Mouse (Mus musculus) lung, adult 18-20 months (tissue): ENCODE measurements around the gene Klhl42.

Source experiments
- DNase-seq, 2 experiments: peaks; one replicate each; pipeline ENCODE4 v3.0.0; 2022; ENCODE audit warnings: mixed read lengths in 2 of 2

Klhl42 gene

GRCm38 (mm10) chr6:147155085-147155484, 63.9 kb downstream of the Klhl42 start:
- DNase-seq, result no peak

GRCm38 (mm10) chr6:147161818-147162584, 70.8 kb downstream of the Klhl42 start:
- DNase-seq, result no peak
